Mouse (Mus musculus): ENCODE data around the gene Ankrd50.

DNA sequence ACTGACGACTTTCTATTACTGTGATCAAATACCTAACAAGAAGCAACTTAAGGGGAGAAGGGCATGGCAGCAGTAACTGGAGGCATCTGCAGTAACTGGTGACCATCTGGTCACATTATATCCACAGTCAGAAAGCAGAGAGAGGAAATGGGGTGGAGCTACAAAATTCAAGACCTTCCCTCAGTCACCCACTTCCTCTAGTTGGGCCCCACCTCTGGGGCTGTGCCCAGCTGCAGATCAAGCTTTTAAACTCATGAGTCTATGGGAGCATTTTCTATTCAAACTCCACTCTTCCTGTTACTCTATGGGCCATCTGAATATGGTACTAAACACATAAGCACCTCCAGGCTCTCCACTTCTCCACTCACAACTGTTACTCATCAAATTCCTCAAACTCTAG, 3.5 kb downstream of the Ankrd50 start:
- TF ChIP-seq CTCF (IDR thresholded peaks at IDR 0.05) (no peak), EP300 (IDR thresholded peaks at IDR 0.05) (no peak)
